ENCODE assay signal across 9 mouse cellular contexts in the genomic region with DNA sequence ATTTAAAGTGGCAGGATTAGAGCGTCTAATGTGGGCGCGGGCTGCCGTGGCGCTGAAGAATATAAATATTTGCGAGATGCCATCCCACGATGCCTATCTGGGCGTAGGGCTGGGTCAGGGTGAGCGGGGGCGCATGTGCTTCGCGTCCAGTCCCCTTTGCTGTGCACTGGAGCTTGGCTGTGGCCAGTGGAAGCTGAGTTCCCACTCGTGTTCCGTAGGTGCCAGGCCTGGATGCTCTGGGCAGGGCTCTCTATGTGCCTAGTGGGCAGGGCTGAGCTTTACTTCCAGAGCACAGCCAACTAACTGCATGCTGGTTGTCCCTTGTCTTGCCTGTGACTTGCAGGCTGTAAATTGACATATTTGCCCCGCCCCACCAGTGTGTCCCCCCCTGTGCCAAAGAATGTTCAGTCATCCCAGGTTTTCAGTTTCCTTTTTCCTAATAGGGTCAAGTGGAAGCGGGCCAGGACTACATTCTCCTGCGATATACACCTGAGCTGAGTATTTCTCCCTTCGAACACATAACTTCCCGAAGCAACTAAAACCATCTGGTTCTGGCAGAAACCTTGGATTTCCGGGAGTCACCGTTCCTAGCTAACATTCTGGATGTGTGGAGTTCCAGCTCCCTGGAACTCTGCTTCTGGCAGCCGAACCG. TPM values are rescaled to one million over a fixed set of nuclear protein-coding genes. Genes with fewer than 3 reads are reported as not detected.
DNase-seq lines count a peak whose midpoint lies in the region; ATAC-seq lines count a peak whose summit lies in the region.
"Had no signal": no experiment of that assay in that cellular context is flagged by ENCODE, and none has a peak within 500 bp of the region (broad histone marks: within the 10 kb centered on the region; RNA-seq: fewer than 3 reads in every experiment).

No protein-coding gene starts in this region.

- DNase-seq in heart, adult 8-10 months (ENCODE audit: low spot score), result no peak
- peak; percentile 50 for DNase-seq in embryo, embryonic 10.5 days (ENCODE audit: low spot score)
- peak; percentile 73 for DNase-seq in kidney, adult 18-20 months
- DNase-seq in testis, postnatal 10 days (ENCODE audit: low spot score), result no peak
- no peak for DNase-seq in left cerebral cortex, adult 18-20 months (ENCODE audit: low spot score in 2 of 2)
- DNase-seq: cerebellum, adult 8-10 months had no signal

- WGBS in heart, embryonic 15.5 days, result 2% methylated on average over 23 of the region's 23 CpGs

- no peak overlapping the region for H3K27ac ChIP-seq in heart, embryonic 15.5 days

- ATAC-seq in heart, embryonic 15.5 days (replicated peaks; ENCODE audit: insufficient number of reproducible peaks, insufficient read depth, low FRiP score, low read depth), result no peak
- 0 out of 2 replicates have a peak, but pooled peaks have one; percentile 12 for ATAC-seq in megakaryocyte-erythroid progenitor cell, adult 5-6 weeks (replicated peaks; ENCODE audit: low FRiP score, low TSS enrichment, poor library complexity, severe bottlenecking)
- ATAC-seq in inflammation-experienced regulatory T-cells, adult 6 months, result no peak

- H3K4me2 ChIP-seq in heart, embryonic 15.5 days, result no peak overlapping the region

- 0 out of 2 replicates have a peak overlapping the region, but pooled peaks have one; percentile 7 for H3K4me3 ChIP-seq in heart, embryonic 15.5 days

- no peak overlapping the region for H3K9ac ChIP-seq in heart, embryonic 15.5 days

- peaks cover 20% of the 10 kb centered on the region for H3K4me1 ChIP-seq in heart, embryonic 15.5 days (replicated peaks)

- H3K36me3 ChIP-seq in heart, embryonic 15.5 days, result no peaks in the 10 kb centered on the region

- H3K9me3 ChIP-seq in heart, embryonic 15.5 days (replicated peaks), result no peaks in the 10 kb centered on the region

- peaks cover 100% of the 10 kb centered on the region for H3K27me3 ChIP-seq in heart, embryonic 15.5 days

RNA-seq across cellular contexts. Expression of a gene that starts 9.4 kb away (rescaled TPM):
- polyA plus RNA-seq in heart, embryonic 15.5 days (2015; fragmentation: Nextera tagmentation; extraction: Ambion mirVana), result not detected in 2 replicates
- not detected for total RNA-seq in heart, adult 8-10 months (2022)
- total RNA-seq in megakaryocyte-erythroid progenitor cell, adult 5-6 weeks (2014; fragmentation: Nextera tagmentation), result not detected in 2 replicates
- total RNA-seq in megakaryocyte-erythroid progenitor cell, adult 5-6 weeks (2017), result not detected in 2 replicates
- total RNA-seq in left cerebral cortex, adult 18-20 months (2021), result 10 to 100 TPM; 11.9 to 17.1 TPM
- polyA plus RNA-seq in inflammation-experienced regulatory T-cells, adult 6 months (2017; shearing (Covaris generic)), result not detected

Comparison
In these comparisons a context has a peak if more than half of its experiments do, and no peak if none do; other contexts are left out.
1. DNase-seq: peak in embryo, embryonic 10.5 days (single experiment) and kidney, adult 18-20 months (single experiment); none in heart, adult 8-10 months (single experiment), testis, postnatal 10 days (single experiment) and left cerebral cortex, adult 18-20 months (0 of 2).
2. RNA of a gene that starts 9.4 kb away (total RNA-seq): 11.9 to 17.1 TPM in left cerebral cortex, adult 18-20 months; not detected in heart, adult 8-10 months and not detected in megakaryocyte-erythroid progenitor cell, adult 5-6 weeks; every median in the first group is over 10 times any median in the second.